Mouse (Mus musculus) thymus, postnatal 25 days (tissue): ENCODE measurements at regions not wholly inside any gene's neighbourhood (a gene's known extent, or its start where the extent isn't known, plus 50 kb on each side); places are given as distances from the start of the nearest gene placed in this dataset.

Source experiments
- DNase-seq: peaks from one replicate; pipeline ENCODE4 v3.0.0; 2022

DNA sequence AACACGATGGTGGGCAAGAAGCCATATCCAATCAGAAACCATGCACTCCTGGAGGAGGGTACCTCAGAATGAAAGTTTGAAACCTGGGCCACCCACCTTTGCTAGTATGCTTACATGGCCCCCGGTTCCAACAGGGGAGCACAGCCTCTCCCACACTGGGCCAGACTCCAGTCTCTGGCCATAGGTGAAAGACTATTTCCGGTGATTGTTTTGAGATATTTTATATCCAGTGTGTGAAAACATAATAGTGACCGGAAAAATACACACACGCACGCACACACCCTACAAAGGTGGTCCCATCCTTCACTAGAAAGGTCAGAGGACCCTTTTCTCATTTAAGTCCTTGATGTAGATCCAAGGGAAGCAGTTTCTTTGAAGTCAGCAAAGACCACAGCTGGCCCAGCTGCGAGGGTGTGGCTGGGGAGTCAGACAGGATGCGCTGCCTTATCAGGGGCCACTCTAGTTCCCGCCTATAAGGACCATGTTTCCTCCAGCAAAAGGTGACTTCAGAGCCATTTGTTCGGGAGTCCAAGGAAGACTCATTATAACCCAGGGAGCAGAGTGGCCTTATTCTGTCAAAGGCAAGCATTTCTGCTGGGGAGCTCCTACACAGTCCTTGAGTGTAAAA, 206.0 kb downstream of the Zfp36l1 start:
- no peak for DNase-seq

DNA sequence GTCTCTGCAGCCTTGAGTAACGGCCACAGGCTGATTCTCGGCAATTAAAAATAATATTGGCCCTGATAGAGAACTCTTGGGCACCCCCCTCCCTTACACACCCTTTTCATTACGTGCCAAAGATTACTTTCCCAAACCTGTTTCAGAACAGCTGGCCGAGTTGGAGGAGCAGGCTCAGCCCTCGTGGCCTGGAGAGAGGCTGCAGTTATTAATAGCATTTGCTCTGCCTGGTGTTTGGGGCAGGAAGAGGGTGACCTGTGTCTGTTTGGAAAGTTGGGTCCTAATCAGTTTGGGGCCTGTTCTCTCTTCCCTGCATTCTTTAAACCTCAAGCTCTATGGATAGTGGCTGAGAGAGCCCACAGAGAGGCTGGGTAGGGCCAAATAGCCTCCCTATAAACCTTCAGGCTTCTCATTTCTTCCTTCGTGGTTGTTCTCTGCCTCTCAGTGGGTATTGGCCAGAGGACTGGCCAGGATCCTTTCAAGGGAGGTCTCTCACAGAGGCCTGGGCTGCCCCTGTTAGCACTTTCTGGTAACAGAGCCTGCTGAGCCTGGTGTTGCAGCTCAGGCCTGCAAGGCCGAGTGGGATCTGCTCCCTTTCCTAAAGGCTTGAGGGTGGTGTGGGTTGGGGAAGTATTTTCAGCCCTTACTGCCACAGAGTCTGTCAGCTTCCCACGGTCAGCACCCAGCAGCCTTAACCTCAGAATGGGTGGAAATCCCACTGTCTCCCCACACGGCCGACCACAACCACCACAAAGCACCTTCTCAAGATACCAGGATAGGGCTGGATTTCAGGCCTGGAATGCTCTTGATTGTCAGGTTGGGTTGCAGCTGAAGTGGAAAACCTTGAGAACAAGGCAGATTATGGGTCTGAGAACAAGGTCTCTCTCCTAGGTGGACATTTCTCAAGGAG, 206.7 kb downstream of the Zfp36l1 start:
- no peak for DNase-seq

DNA sequence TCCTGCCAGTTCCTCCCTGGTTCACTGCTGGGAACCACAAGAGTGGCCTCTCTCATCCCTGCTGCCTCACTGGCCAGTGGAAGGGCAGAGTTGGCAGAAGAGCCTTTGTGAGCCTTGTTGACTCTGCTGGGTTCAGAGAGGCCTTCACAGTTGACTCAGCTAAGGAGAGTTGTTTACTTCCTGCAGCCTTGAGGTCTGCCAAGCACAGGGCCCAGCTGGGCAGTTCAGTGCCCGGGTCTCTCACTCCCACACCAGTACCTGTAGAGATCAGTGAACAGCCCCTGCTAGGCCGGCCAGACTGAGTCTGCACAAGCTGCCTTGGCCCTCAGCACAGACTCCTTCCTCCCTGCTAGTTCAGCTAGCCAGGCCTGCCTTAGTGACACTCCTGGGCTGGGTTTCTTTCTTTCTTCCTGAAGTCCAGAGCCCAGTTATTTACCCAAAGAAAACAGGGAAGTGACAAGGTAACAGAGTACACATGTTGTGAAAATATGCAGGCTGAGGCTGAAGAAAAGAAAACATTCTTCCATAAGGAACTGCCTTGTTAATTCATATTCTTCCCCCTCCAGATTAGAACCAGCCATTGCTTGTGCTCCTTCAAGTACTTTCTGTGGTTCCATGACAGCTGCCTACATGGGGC, 207.8 kb downstream of the Zfp36l1 start:
- DNase-seq: no peak

DNA sequence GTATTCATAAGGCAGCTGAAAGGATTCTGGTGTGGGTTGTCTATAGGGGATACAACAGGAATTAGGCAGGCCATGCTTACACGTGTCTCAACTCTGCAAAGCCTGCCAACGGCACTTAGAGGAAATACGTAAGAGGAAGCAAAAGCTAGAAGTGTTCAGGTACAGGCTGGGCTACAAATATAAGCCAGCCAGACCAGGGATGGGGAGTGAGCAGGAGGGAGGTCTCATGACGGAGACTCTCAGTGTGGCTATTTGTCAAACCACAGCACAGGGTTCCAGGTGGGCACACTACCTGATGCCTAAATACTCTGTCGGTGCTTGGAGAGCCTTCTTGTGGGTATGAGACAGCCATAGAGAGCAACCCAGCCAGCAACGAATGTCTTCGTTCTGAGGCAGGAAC, 210.1 kb downstream of the Zfp36l1 start:
- no peak for DNase-seq

DNA sequence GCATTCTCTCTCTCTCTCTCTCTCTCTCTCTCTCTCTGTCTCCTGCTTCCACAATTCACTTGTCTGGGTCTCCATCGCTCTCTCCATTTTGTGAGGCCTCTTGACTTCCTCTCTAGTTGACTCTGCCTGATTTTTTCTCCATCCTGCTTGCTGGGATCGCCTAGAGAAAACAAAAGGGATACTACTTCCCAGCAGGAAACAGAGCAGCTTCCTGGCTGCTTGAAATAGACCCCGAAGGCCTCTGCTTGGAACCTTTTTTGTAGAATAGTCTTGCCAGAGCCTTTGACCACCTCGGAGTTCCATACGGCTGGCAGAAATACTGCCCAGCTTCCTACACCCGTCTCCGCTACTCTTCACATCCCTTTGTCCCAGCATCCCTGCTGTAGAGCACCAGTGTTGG, 210.7 kb downstream of the Zfp36l1 start:
- no peak for DNase-seq

DNA sequence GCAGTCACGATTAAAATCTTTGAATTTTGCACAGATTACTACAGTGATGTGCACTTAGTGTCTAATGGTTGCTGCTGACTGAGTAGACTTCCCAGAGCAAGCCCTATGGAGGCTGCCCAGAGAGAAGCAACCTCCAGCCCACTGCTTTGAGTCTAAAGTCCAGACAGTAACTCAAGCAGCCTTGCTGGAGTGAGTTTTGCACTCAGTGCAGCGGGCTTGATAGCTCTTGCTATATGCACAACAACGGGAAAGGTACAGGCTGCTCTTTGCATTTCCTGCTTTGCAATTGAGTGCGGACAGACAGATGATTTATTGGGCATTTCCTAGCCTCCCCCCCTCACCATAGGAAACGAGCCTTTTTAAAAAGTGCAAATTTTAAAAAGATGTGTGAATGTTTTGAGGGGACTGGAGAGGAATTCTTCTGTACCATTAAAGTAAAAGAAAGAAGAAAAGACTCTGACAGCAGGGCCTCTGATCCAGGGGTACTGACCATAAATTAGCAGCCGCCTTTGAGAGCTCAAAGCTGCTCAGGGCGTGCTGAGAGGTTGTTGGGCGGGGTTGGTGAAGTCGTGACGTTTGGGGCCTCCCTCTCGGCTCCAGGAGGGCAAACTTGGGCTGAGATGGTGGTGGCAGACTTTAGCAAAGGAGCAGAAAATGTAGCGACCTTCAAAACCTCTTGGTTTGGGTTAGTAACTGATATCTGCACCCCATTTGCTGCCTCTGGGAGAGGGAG, 214.4 kb downstream of the Zfp36l1 start:
- DNase-seq: no peak

DNA sequence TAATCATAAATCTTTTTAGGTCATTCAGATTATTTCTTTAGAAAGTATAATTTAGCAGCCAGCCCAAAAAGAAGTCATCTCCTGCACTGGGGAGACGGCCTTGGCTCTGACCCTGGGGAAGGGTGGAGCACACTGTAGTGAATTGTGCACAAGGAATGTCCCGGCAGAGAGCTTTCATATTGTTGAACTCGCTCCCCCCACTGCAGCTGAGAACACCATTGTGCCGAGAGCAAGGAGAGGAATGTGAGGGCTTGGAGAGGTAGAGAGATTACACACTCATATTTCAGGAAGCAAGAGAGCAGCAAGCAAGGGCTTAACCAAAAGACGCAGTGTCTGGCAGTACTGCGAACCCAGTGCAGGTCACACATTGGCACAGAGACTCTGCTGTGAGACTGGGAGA, 216.8 kb downstream of the Zfp36l1 start:
- DNase-seq: no peak

DNA sequence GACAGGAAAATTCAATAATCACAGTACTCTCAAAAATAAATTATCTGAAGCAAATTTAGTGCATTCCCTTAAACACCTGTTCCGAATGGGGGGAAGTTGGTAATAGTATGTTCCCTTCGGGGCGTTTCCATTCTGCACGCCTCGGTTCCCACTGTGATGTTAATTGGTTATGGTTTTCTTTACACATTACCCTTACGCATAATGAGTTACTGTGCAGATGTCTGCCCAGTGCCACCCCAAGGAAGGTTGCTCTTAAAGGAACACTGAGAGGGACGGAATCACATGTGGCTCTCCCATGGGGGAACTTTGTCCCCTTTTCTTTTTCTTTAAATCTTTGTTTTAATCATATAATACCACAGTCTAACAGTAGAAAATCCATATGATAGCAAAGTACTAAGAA, 217.5 kb downstream of the Zfp36l1 start:
- DNase-seq: no peak

DNA sequence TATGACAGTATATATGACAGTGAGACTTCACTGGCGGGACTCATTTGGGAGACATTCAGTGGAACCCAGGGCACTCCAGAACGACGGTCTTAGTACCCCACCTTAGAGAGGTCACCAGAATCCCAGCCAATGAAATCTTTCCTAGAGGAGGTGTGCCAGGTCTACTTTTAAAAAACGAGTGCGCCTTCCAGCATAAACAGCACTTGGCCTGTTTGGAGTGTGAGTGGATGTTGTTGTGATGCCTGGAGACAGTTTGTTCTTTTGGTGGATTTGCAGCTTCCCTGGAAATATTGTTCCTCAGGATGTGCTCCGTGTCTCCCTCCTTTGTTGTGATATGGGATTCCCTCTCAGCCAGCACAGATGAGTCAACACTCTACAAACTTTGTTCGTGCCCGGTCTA, 219.9 kb downstream of the Zfp36l1 start:
- no peak for DNase-seq

DNA sequence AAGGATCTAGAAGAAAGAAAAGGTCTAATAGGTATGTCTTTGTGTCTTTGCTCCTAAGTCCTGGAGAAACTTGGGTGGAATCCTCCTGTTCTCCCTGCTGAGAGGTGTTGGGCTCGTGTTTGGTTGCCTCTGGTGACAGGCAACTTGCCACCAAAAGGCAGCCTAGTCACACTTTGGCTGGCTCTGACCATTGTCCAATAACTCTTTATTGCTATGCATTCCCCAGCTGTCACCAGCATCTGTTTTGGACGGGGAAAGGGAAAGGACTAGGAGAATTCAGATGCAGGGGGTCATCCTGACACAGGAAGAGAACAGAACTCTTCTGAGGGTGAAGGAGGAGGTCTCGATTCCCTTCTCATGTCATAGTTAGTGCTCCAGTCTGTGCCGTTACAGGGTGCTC, 220.9 kb downstream of the Zfp36l1 start:
- no peak for DNase-seq

DNA sequence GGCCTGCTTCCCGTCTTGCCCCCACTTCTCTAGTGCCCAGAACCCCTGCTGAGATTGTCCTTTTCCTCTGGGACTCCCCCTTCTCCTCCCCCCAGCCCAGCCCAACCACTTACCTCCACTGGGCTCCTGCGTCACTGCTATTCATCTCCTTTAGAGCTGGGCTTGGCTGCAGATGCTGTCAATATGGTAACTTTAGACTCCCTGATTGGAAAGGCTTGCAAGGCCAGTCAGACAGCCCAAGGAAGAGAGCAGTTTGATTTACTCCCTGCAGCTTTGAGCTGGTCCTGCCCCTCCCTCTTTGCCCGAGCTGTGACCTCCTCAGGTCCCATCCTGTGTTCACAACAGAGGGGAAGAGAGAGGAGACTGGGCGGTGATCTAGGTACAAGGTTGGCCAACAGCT, 221.9 kb downstream of the Zfp36l1 start:
- no peak for DNase-seq

DNA sequence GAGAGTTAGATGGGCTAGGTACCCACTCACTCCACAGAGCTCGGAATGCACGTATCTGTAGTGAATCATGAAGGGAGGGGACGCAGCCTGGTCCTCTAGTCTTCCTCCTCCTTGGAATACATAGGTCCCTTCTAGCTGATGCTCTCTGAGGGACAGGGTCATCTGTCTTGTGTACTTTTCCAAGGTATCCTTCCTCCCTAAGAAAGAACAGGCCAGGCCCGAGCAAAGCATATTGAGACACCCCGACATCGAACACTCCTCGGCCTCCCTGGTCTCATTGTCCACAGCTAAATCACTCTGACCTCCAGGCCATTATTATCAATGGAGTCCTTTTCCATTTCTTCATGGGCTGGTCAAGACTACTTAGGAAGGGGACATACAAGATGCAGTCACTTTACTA, 222.5 kb downstream of the Zfp36l1 start:
- DNase-seq: no peak

DNA sequence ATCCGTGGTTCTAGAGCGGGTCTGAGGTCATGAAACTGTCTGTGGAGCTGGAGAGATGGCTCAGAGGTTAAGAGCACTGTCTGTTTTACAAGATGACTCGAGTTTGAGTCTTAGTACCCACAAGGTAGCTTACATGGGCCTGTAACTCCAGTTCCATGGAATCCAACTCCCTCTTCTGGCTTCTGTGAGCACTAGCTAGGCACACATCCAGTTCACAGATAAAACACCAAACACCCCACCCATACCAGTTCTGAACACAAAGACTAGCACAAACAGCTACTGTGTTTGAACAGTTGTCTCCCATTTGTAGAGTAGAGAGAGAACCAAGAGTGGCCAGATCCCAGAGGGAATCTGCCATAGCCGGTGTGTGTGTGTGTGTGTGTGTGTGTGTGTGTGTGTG, 224.0 kb downstream of the Zfp36l1 start:
- no peak for DNase-seq

DNA sequence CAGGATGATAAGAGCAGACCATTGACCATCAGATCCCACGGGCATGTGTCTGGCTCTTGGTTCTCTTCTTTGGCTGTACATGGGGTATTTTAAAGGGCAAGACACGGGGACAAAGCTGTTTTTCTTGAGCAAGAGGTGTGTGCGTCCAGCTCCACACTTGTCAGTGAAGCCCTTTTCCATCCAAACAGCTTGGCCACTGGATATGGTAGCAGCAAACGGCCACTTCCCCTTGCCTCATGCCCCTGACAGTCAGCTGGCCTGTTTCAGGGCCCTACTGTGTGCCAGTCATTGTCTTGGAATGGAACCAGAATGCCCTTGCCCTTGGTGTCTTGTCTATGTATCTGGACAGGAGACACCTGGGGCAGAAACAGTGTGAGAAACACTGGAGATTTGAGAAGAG, 224.7 kb downstream of the Zfp36l1 start:
- DNase-seq: no peak

DNA sequence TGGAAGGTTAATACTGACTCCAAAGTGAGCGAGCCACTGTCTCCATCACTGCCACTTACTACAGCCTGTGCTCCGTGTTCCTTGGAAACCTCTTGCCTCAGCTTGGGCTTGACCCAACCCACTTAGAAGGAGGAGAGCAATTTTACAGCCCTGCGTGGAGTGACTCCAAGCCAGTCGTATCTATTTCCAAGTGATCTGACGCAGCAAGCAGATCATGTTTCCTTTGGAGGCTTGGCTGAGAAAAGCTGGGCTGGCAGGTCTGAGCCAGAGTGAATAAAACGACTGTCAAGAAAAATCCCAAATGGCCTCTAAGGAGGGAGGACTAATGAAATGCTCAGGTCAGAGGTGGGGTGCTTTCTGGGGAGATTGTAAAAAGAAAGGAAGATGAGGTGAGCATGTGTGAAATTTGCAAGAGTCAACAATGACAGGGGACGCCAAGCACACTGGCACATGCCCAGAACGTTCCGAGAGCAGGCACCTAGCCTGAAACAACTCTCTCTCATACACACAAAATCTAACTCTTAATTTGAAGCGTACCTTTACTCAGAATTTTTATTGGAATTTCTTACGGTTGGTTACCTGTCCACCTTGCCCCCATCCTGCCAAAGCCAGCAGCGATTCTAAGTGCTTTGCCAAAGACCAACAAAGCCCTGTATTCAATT, 225.5 kb downstream of the Zfp36l1 start:
- no peak for DNase-seq

DNA sequence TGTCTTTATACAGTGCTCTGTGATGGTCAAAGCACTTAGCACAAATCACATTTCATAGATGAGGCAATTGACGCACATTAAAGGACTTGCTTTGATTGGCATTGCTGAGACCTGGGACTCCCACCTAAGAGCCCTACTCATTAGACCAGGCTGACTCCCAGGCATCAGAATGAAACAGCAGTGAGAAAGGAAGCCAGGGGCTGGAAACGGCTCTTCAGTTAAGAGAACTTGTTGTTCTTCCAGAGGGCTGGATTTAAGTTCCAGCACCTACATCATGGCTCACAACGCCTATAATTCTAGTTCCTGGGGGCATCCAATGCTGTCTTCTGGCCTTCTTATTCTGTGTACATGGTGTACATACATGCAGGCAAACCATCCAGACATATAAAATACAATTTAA, 226.3 kb downstream of the Zfp36l1 start:
- DNase-seq: no peak

DNA sequence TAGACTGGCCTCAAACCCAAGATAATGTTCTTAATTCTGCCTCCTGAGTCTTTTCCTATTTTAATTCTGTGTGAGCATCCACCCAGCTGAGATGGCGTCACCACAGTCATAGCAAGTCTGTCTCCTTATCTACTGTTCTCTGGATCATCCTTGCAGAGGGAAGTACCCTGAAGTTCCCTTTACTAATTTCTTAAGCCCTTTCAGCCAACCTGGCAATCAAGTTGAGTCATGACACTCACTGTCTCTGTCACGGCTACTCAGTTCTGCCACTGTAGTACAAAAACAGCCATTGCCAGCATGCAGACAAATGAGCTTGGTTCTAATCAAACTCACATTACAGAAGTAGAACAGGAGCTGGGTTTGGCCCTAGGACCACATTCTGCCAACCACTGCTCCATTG, 227.5 kb downstream of the Zfp36l1 start:
- DNase-seq: no peak

DNA sequence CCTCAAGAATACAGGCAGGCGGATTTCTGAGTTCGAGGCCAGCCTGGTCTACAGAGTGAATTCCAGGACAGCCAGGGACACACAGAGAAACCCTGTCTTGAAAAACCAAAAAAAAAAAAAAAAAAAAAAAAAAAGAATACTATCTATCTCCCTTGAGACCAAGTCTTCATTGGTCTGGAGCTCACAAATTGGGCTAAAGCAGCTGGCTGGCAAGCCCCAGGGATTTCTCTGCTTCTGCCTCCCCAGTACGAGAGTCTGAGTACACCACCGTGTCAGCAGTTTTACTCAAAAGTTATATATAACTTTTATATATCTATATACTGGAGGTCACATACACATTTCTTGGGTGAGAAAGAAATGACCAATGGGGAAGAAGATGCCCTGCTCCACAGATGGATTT, 229.2 kb downstream of the Zfp36l1 start:
- no peak for DNase-seq

DNA sequence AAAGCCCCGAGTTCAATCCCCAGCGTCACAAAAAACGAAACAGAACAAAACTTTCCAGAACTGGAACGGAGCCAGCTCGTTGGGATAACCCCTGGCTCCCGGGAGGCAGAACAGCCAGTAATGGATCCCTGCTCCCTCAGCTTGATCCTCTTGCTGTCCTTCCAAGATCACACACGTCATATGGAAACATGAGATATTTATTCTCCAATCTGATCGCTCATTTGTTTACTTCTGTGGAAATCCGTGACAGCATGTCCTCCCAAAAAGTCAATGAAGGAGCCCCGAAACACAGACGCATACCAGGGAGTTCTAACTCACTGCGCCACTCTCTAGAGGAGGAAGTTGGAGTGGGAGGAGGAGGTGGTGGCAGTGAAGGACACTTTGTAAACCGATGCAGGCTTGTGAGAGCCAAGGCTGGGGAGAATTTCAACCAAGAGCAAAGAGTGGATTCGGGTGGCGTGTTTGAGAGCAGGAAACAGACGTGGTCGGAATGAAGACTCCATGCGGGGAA, 232.0 kb downstream of the Zfp36l1 start:
- DNase-seq: no peak

DNA sequence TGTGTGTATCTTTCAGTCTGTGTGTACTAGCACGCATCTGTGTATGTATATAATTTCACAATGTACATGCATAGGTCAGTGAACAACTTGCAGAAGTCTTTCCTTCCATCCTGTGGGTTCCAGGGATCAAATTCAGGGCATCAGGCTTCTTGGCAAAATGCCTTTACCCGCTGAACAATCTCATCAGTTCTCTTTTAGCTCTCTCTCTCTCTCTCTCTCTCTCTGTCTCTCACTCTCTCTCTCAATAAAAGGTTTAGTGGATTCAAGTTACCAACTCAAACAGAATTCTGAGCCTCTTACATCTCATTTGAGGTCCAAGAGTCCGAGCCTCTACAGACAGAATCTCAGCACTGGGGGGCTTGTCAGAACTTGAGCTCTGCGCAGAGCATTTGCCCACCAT, 232.5 kb downstream of the Zfp36l1 start:
- no peak for DNase-seq

DNA sequence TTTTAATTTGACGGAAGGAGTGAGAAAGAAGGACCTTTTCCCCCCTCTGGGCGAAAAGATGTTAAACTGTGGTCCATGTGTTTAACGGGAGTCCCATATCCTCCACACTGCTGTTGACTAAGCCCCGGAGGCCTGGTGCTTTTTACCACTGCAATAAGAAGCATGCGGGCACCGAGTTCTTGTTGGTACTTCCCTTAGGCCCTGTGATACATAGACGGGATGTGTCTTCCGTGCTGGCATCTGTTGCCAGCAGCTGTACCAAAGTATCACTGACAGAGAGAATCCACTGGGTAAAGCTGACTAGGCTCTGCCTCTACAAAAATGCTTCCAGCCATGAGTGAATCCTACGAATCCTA, 232.9 kb downstream of the Zfp36l1 start:
- DNase-seq: no peak

DNA sequence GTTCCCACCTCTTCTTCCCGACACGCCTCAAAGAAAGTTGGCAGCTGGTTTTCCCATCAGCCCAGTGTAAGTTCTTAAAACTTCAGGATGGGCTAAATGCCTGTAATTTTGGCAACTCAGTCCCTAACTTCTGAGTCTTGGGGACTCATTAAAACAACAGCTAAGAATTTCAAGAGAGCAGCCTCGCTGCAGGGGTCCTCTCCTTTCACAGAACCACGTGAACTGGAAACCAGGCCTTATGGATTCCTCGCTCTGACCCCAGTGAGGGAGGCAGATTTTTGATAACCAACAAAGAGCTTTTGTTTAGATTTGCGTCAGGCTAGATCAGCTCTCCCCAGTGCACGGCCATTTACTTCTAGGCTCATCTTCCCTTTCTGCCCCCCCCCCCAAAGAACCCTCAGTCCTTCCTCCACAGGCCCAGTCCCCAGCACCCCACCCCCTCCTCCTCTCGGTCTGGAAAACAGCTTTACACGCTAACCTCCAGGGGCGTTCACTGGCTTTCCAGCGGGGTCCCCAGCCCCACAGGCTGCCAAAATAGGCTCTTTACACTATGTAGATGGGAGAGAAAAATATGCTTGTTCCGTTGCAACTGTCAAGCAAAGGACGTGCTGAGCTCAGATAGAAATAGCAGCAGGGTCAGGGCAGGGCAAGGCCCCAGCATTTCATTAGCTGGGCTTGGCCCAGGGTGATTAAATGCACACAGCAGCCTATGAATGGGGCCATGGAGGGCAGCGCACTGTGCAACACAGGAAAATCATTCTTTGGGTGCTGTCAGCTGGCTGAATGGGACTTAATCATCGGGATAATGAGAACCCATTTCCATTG, 233.5 kb downstream of the Zfp36l1 start:
- DNase-seq: no peak
